Mouse (Mus musculus) midbrain, embryonic 10.5 days (tissue): ENCODE data around the gene Smyd3. TPM values are rescaled to one million over a fixed set of nuclear protein-coding genes. Genes with fewer than 3 reads are reported as not detected.

Experiments
- DNase-seq: peaks from one replicate; pipeline ENCODE4 v3.0.0-alpha.2; 2017; ENCODE audit warnings: low spot score
- H3K27ac ChIP-seq: fragments of 300-500 bp; sonication (generic); replicated peaks from 2 replicates; pipeline ENCODE4 v1.5.1; 2016; ENCODE audit warnings: mild to moderate bottlenecking
- H3K27me3 ChIP-seq: fragments of 300-500 bp; sonication (generic); 2 replicates; pipeline ENCODE4 v1.6.1; 2016; ENCODE audit warnings: low read depth, mild to moderate bottlenecking; ENCODE audit not compliant: poor library complexity, severe bottlenecking
- H3K36me3 ChIP-seq: fragments of 300-500 bp; sonication (generic); 2 replicates; pipeline ENCODE4 v1.6.1; 2016; ENCODE audit warnings: mild to moderate bottlenecking, moderate library complexity
- H3K4me1 ChIP-seq: fragments of 300-500 bp; sonication (generic); 2 replicates; pipeline ENCODE4 v1.6.1; 2016
- H3K4me3 ChIP-seq: fragments of 300-500 bp; sonication (generic); 2 replicates; pipeline ENCODE4 v1.5.1; 2016; ENCODE audit warnings: mild to moderate bottlenecking, moderate library complexity
- H3K9me3 ChIP-seq: fragments of 300-500 bp; sonication (generic); replicated peaks from 2 replicates; pipeline ENCODE4 v1.6.1; 2016; ENCODE audit warnings: mild to moderate bottlenecking
- WGBS: fragments of 180-500 bp; shearing (Covaris S2); methylation state at CpG from one replicate; pipeline ENCODE4 v1.1.7; 2016; 5-methylcytosine and 5-hydroxymethylcytosine counted together
- polyA plus RNA-seq: library from polyadenylated mRNA; unstranded; fragments of >200 nt; fragmentation: Nextera tagmentation; extraction: Ambion mirVana; gene quantifications from 2 replicates; pipeline ENCODE4 v1.2.1, GENCODE M21; 2016

The Smyd3 gene
- polyA plus RNA-seq, 1 experiment from 2014 or later = 15.3 TPM

GRCm38 (mm10) chr1:179473920-179474643 is 43.8 kb downstream of the Smyd3 start:
- H3K27ac ChIP-seq = no peak overlapping the region

GRCm38 (mm10) chr1:179467970-179468369 is 49.9 kb downstream of the Smyd3 start:
- H3K4me1 ChIP-seq = no peaks in the 10 kb centered on the region
- no peak overlapping the region for H3K27ac ChIP-seq
- no peak overlapping the region for H3K4me3 ChIP-seq
- no peak for DNase-seq
- no peaks in the 10 kb centered on the region for H3K27me3 ChIP-seq
- H3K36me3 ChIP-seq = peaks cover 6% of the 10 kb centered on the region; the same call in 1 of the 2 replicates
- no peaks in the 10 kb centered on the region; the same call in 1 of the 2 replicates for H3K9me3 ChIP-seq
- WGBS = 91% methylated on average over 8 of the region's 8 CpGs

More at GRCm38 (mm10) chr1:179473920-179474643, 43.8 kb downstream of the Smyd3 start:
- DNase-seq = no peak
- H3K9me3 ChIP-seq = no peaks in the 10 kb centered on the region; the same call in 1 of the 2 replicates
- H3K4me3 ChIP-seq = no peak overlapping the region
- 91% methylated on average over 17 of the region's 17 CpGs for WGBS
- H3K36me3 ChIP-seq = peaks cover 6% of the 10 kb centered on the region; the same call in 1 of the 2 replicates
- H3K27me3 ChIP-seq = no peaks in the 10 kb centered on the region
- no peaks in the 10 kb centered on the region for H3K4me1 ChIP-seq

GRCm38 (mm10) chr1:179462376-179462775 is 55.5 kb downstream of the Smyd3 start:
- no peak overlapping the region for H3K4me3 ChIP-seq
- WGBS = 88% methylated on average over 5 of the region's 5 CpGs
- H3K4me1 ChIP-seq = peaks cover 17% of the 10 kb centered on the region
- no peaks in the 10 kb centered on the region for H3K27me3 ChIP-seq
- H3K36me3 ChIP-seq = no peaks in the 10 kb centered on the region
- DNase-seq = no peak
- H3K9me3 ChIP-seq = no peaks in the 10 kb centered on the region
- no peak overlapping the region for H3K27ac ChIP-seq

- H3K36me3 ChIP-seq = no peaks in the 10 kb centered on the region
- 82% methylated on average over 22 of the region's 22 CpGs for whole genome bisulfite sequencing
- H3K4me1 ChIP-seq = peaks cover 17% of the 10 kb centered on the region
- DNase-seq = no peak
- no peaks in the 10 kb centered on the region for H3K9me3 ChIP-seq
- H3K27ac ChIP-seq = no peak overlapping the region
- no peak overlapping the region for H3K4me3 ChIP-seq
- no peaks in the 10 kb centered on the region for H3K27me3 ChIP-seq
These were observed 56.6 kb downstream of the Smyd3 start for GRCm38 (mm10) chr1:179461019-179461814.

DNA sequence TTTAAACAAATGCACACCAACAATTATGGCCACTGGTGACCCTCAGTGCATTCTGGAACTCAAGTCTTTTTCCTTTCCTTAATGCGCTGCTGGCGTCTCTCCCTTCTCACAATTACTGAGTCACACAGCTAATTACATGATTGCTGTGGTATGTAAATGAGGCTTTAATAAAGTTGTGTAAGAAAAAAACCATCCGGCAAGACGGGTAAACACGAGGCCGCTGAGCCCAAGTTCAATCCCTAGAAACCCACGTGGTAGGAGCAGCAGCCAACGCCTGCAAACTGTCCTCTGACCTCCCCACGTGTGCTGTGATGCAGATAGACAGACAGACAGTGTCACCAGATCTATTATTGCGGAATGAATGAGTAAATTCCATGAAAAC is 58.9 kb downstream of the Smyd3 start:
- Histone ChIP-seq H3K4me1 (peaks cover 17% of the 10 kb centered on the region), H3K27ac (no peak overlapping the region), H3K4me3 (no peak overlapping the region), H3K9me3 (no peaks in the 10 kb centered on the region), H3K27me3 (no peaks in the 10 kb centered on the region), H3K36me3 (no peaks in the 10 kb centered on the region)
- 80% methylated on average over 10 of the region's 10 CpGs for WGBS
- DNase-seq = no peak

DNA sequence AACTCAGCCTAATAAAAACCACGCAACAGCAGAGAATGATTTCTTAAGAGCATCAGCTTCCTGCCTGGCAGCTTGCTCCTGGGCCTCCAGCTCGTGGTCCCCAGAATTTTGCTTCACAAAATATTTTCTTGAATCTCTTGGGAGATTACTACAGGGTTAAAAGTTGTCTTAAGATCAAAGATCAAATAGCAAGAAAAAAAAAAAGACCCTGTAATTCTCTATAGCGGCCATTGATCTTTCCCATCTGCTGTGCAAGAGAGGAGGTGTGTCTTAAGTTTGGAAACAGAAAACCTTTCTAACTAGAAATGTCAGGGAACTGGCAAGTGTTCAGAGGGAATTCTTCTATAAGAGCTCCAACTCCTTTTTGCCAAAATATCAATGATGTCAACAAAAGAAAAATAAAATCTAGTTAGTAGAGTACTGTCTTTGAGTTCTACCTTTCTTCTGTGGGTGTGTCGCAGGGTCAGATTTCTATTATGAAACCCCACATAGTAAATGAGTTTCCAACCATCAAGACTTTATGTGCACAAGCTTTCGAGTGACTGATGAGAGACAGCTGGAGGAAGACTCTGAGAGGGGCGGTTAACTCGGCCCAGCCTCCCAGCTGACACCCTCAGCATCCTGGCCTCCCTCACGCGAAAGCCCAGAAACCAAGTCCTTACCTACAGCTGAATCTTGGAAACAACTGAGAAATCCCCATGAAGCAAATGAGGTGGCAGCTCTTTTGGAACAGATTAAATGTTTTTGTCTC is 59.4 kb downstream of the Smyd3 start:
- 72% methylated on average over 9 of the region's 9 CpGs for WGBS
- H3K27ac ChIP-seq = no peak overlapping the region
- H3K36me3 ChIP-seq = no peaks in the 10 kb centered on the region
- H3K9me3 ChIP-seq = no peaks in the 10 kb centered on the region
- H3K27me3 ChIP-seq = no peaks in the 10 kb centered on the region
- H3K4me3 ChIP-seq = no peak overlapping the region
- DNase-seq = no peak
- peaks cover 17% of the 10 kb centered on the region for H3K4me1 ChIP-seq

- H3K36me3 ChIP-seq = no peaks in the 10 kb centered on the region
- H3K4me1 ChIP-seq = peaks cover 15% of the 10 kb centered on the region
- no peaks in the 10 kb centered on the region for H3K9me3 ChIP-seq
- 81% methylated on average over 6 of the region's 6 CpGs for whole genome bisulfite sequencing
- no peaks in the 10 kb centered on the region for H3K27me3 ChIP-seq
- no peak overlapping the region for H3K4me3 ChIP-seq
- no peak overlapping the region for H3K27ac ChIP-seq
- DNase-seq = no peak
These were observed 63.2 kb downstream of the Smyd3 start for GRCm38 (mm10) chr1:179454600-179454999.

- Histone ChIP-seq H3K4me3 (no peak overlapping the region), H3K9me3 (no peaks in the 10 kb centered on the region), H3K36me3 (no peaks in the 10 kb centered on the region), H3K27ac (no peak overlapping the region), H3K4me1 (peaks cover 12% of the 10 kb centered on the region), H3K27me3 (no peaks in the 10 kb centered on the region)
- 68% methylated on average over 2 of the region's 2 CpGs for WGBS
- peak; percentile 20 for DNase-seq
These were observed 66.6 kb downstream of the Smyd3 start for GRCm38 (mm10) chr1:179451211-179451610.

GRCm38 (mm10) chr1:179446845-179447212 is 71.0 kb downstream of the Smyd3 start:
- H3K27me3 ChIP-seq = peaks cover 15% of the 10 kb centered on the region; the same call in 1 of the 2 replicates
- H3K36me3 ChIP-seq = no peaks in the 10 kb centered on the region
- DNase-seq = no peak
- H3K9me3 ChIP-seq = no peaks in the 10 kb centered on the region
- no peak overlapping the region for H3K4me3 ChIP-seq
- WGBS = 57% methylated on average over 2 of the region's 2 CpGs
- peaks cover 15% of the 10 kb centered on the region for H3K4me1 ChIP-seq
- H3K27ac ChIP-seq = peak overlapping the region; percentile 43; the same call in 1 of the 2 replicates

DNA sequence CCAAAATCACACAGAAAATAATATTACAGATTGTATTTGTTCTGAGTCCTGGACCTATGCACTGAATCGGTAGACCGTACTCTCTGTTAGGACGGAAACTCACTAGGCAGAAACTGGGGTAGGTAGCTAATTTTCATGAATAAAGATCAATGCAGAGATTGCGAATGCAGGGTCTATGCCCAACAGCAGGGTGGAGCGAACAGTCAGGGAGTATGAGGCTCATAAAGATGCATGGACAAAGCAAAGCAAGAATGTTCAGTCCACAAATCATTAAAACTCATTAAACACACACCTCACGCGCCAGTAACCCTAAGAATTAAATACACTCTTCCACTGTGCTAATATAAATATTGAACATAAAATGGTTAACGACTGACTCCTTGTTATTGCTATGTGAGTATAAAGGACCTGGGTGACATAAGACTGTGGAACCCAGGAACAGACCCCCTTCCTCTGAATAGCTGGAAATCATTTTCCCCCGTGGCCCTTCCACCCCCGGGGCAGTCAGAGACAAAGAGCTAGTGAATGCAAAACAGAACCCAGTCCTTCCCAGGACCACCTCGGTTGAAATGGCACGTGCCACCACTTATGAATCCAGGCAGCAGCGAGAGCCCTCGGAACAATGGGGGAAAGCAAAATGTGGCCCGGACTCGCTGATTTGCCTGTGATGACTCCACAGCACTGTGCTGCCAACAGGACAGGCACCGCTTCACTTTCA is 71.6 kb downstream of the Smyd3 start:
- peak overlapping the region; percentile 19; the same call in 1 of the 2 replicates for H3K27ac ChIP-seq
- DNase-seq = peak; percentile 57
- no peaks in the 10 kb centered on the region for H3K36me3 ChIP-seq
- H3K9me3 ChIP-seq = no peaks in the 10 kb centered on the region
- H3K4me1 ChIP-seq = peaks cover 17% of the 10 kb centered on the region
- 49% methylated on average over 17 of the region's 17 CpGs for WGBS
- H3K4me3 ChIP-seq = no peak overlapping the region
- peaks cover 15% of the 10 kb centered on the region; the same call in 1 of the 2 replicates for H3K27me3 ChIP-seq

- H3K36me3 ChIP-seq = no peaks in the 10 kb centered on the region
- H3K27ac ChIP-seq = no peak overlapping the region
- no peaks in the 10 kb centered on the region for H3K9me3 ChIP-seq
- peaks cover 17% of the 10 kb centered on the region for H3K4me1 ChIP-seq
- no peak overlapping the region for H3K4me3 ChIP-seq
- 88% methylated on average over 13 of the region's 13 CpGs for WGBS
- no peak for DNase-seq
- H3K27me3 ChIP-seq = peaks cover 15% of the 10 kb centered on the region; the same call in 1 of the 2 replicates
These were observed 74.0 kb downstream of the Smyd3 start for GRCm38 (mm10) chr1:179443835-179444234.

GRCm38 (mm10) chr1:179443423-179443822 is 74.4 kb downstream of the Smyd3 start:
- H3K4me3 ChIP-seq = no peak overlapping the region
- 86% methylated on average over 8 of the region's 8 CpGs for WGBS
- H3K27me3 ChIP-seq = peaks cover 15% of the 10 kb centered on the region; the same call in 1 of the 2 replicates
- no peaks in the 10 kb centered on the region for H3K9me3 ChIP-seq
- DNase-seq = no peak
- peaks cover 17% of the 10 kb centered on the region for H3K4me1 ChIP-seq
- no peak overlapping the region for H3K27ac ChIP-seq
- H3K36me3 ChIP-seq = no peaks in the 10 kb centered on the region
